Mouse (Mus musculus) forebrain, postnatal 0 days (tissue): ENCODE measurements around the gene Tmem170. TPM values are rescaled to one million over a fixed set of nuclear protein-coding genes. Genes with fewer than 3 reads are reported as not detected.
A peak's percentile ranks its signal among the peaks of the same experiment; 100 is the strongest.

Experiments used
- ATAC-seq: fragments of 200-750 bp; cut with Nextera tagmentation; 2 replicates; pipeline ENCODE4 v1.8.0; 2017; ENCODE audit warnings: mild to moderate bottlenecking, moderate library complexity
- DNase-seq: peaks from one replicate; pipeline ENCODE4 v3.0.0-alpha.2; 2015
- H3K27ac ChIP-seq: fragments of 300-500 bp; sonication (generic); 2 replicates; pipeline ENCODE4 v1.5.1; 2014; ENCODE audit warnings: low read depth, mild to moderate bottlenecking, antibody characterized with exemption, low read length, moderate library complexity, mixed read lengths
- H3K27me3 ChIP-seq: fragments of 300-500 bp; sonication (generic); 2 replicates; pipeline ENCODE4 v1.6.1; 2014; ENCODE audit warnings: mild to moderate bottlenecking, low read length, mixed read lengths; ENCODE audit not compliant: insufficient read depth
- H3K36me3 ChIP-seq: fragments of 300-500 bp; sonication (generic); 2 replicates; pipeline ENCODE4 v1.6.1; 2014; ENCODE audit warnings: mild to moderate bottlenecking, moderate library complexity; ENCODE audit not compliant: insufficient read depth
- H3K4me1 ChIP-seq: fragments of 300-500 bp; sonication (generic); 2 replicates; pipeline ENCODE4 v1.6.1; 2014; ENCODE audit warnings: antibody characterized with exemption; ENCODE audit not compliant: insufficient read depth
- H3K4me2 ChIP-seq: fragments of 300-500 bp; sonication (generic); 2 replicates; pipeline ENCODE4 v1.6.1; 2014; ENCODE audit warnings: low read depth, mild to moderate bottlenecking, moderate library complexity
- H3K4me3 ChIP-seq: fragments of 300-500 bp; sonication (generic); 2 replicates; pipeline ENCODE4 v1.5.1; 2014; ENCODE audit warnings: low read depth, low read length, mixed read lengths
- H3K9ac ChIP-seq: fragments of 300-500 bp; sonication (generic); 2 replicates; pipeline ENCODE4 v1.6.1; 2014; ENCODE audit warnings: mild to moderate bottlenecking
- H3K9me3 ChIP-seq: fragments of 300-500 bp; sonication (generic); 2 replicates; pipeline ENCODE4 v1.6.1; 2016; ENCODE audit warnings: low read length
- CTCF ChIP-seq: sonication (generic); IDR thresholded peaks from 2 replicates; pipeline ENCODE4 v1.5.1; 2016; ENCODE audit warnings: antibody characterized with exemption, control low read depth, low read depth
- WGBS: fragments of 180-500 bp; shearing (Covaris S2); extraction: QIAGEN DNeasy Blood & Tissue Kit; methylation state at CpG from one replicate; pipeline ENCODE4 v1.1.7; 2014; 5-methylcytosine and 5-hydroxymethylcytosine counted together
- polyA plus RNA-seq: library from polyadenylated mRNA; unstranded; fragments of >200 nt; fragmentation: Nextera tagmentation; extraction: Ambion mirVana; gene quantifications from 2 replicates; pipeline ENCODE4 v1.2.1, GENCODE M21; 2015
- total RNA-seq: library from RNA; depleted of rRNA; stranded (reverse); fragments of >200 nt; gene quantifications from 2 replicates; pipeline ENCODE4 v1.2.3, GENCODE M21; 2014

Gene Tmem170
- total and polyA plus RNA-seq, 2 experiments from 2014 or later = 2.0 to 3.0 TPM

DNA sequence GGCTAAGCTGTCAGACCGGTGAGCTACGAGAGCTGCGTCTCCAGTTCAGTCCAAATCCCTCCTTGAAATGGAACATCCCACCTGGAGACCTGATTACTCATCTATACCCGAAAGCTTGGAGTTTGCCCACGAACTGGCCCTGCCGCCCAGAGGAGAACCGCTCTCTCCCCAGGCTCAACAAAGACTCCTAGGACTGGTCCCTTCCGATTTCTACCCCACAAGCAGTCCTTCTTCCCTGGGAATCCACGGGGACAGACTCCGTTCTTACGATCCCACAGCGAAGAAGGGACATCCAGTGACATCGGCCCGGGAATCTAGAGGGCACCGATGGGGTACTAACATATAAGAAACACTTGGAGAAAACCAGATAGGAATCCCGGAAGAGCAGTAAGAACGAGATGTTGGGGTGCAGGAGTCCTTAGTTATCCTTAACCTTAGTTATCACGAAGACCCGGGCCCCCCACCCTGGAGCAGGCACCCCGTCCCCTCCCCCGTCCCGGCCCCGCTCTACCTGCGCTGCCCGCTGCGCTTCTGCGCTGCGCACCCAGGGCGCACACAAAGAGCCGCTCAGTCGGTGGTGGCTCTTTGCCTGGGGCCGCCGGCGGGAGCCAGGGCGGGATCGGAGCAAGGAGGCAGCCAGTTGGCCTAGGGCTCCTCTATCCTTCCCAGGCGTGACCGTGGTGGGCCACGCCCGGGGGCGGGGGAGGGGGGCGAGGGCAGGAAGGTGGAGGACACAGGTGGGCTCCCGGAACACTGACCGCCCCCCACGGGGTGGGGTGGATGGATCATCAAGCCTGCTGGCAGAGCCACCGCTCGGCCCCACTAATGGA is 33.3 kb upstream of the Tmem170 start, which contains the start of gene Chst5:
Gene Chst5 (minus strand): TSS at position 827 of the 830 bp plus-strand sequence.
- H3K4me3 ChIP-seq = peak within 1 kb of the TSS; percentile 45
- no peak within 1 kb of the TSS for H3K27ac ChIP-seq
- ATAC-seq (peak; percentile 44; the same call in 1 of the 2 replicates), DNase-seq (peak; percentile 55)
- H3K9me3 ChIP-seq = no peaks in the 10 kb centered on the region
- no peak for TF ChIP-seq CTCF
- peak within 1 kb of the TSS; percentile 93 for H3K4me2 ChIP-seq
- 5% methylated on average over 47 of the region's 47 CpGs for WGBS
- H3K9ac ChIP-seq = peak within 1 kb of the TSS; percentile 63
- H3K27me3 ChIP-seq = no peaks in the 10 kb centered on the region
- 0 out of 2 replicates have a peak, but pooled peaks cover 5% of the 10 kb centered on the region for H3K36me3 ChIP-seq
- peaks cover 26% of the 10 kb centered on the region; the same call in 1 of the 2 replicates for H3K4me1 ChIP-seq

GRCm38 (mm10) chr8:111905500-111906121 is 29.1 kb upstream of the Tmem170 start:
- TF ChIP-seq CTCF = no peak
- H3K9ac ChIP-seq = no peak overlapping the region
- ATAC-seq = no peak
- DNase-seq = no peak
- H3K4me3 ChIP-seq = no peak overlapping the region
- no peak overlapping the region for H3K27ac ChIP-seq
- WGBS = 69% methylated on average over 8 of the region's 8 CpGs
- peaks cover 12% of the 10 kb centered on the region; the same call in 1 of the 2 replicates for H3K4me1 ChIP-seq
- H3K9me3 ChIP-seq = no peaks in the 10 kb centered on the region
- H3K27me3 ChIP-seq = no peaks in the 10 kb centered on the region
- no peaks in the 10 kb centered on the region for H3K36me3 ChIP-seq
- H3K4me2 ChIP-seq = no peak overlapping the region

GRCm38 (mm10) chr8:111902080-111902479 is 25.5 kb upstream of the Tmem170 start:
- Histone ChIP-seq H3K27ac (no peak overlapping the region), H3K4me2 (no peak overlapping the region), H3K9me3 (no peaks in the 10 kb centered on the region), H3K4me1 (no peaks in the 10 kb centered on the region), H3K27me3 (no peaks in the 10 kb centered on the region), H3K9ac (no peak overlapping the region), H3K36me3 (no peaks in the 10 kb centered on the region), H3K4me3 (no peak overlapping the region)
- DNase-seq (no peak), ATAC-seq (no peak)
- TF ChIP-seq CTCF = no peak
- 46% methylated on average over 5 of the region's 5 CpGs for WGBS

GRCm38 (mm10) chr8:111898586-111898985 is 22.0 kb upstream of the Tmem170 start:
- Histone ChIP-seq H3K9ac (no peak overlapping the region), H3K4me2 (no peak overlapping the region), H3K4me1 (no peaks in the 10 kb centered on the region), H3K27ac (no peak overlapping the region), H3K36me3 (no peaks in the 10 kb centered on the region), H3K9me3 (no peaks in the 10 kb centered on the region), H3K4me3 (no peak overlapping the region), H3K27me3 (no peaks in the 10 kb centered on the region)
- WGBS = 39% methylated on average over 10 of the region's 10 CpGs
- TF ChIP-seq CTCF = no peak
- ATAC-seq (no peak), DNase-seq (no peak)

- no peaks in the 10 kb centered on the region for H3K36me3 ChIP-seq
- peak; percentile 36 for TF ChIP-seq CTCF
- H3K4me3 ChIP-seq = no peak overlapping the region
- WGBS = 88% methylated on average over 7 of the region's 7 CpGs
- DNase-seq (no peak), ATAC-seq (no peak)
- no peaks in the 10 kb centered on the region for H3K4me1 ChIP-seq
- no peaks in the 10 kb centered on the region for H3K9me3 ChIP-seq
- peaks cover 13% of the 10 kb centered on the region for H3K27me3 ChIP-seq
- no peak overlapping the region for H3K9ac ChIP-seq
- no peak overlapping the region for H3K27ac ChIP-seq
- H3K4me2 ChIP-seq = no peak overlapping the region
These were observed 18.4 kb upstream of the Tmem170 start for GRCm38 (mm10) chr8:111894955-111895354.

DNA sequence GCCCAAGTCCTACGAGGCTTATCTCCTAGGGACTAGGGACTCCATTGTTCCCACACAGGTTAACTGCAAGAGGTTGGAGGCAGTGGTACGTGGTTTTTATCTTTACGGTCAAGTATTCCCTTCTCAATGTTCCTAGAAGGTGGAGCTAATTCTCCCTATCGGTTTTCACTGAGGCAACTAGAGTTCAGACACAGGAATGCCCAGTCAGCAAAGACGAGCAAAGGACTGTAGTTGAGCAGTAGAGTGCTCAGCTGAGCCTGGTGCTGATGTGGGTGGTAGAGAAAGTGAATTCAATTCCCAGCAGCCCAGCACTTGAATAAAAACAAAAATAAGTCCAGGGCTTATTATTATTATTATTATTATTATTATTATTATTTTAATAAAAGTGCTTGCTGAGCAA is 16.1 kb upstream of the Tmem170 start:
- DNase-seq (no peak), ATAC-seq (no peak)
- no peak overlapping the region for H3K4me3 ChIP-seq
- H3K9ac ChIP-seq = no peak overlapping the region
- H3K4me1 ChIP-seq = no peaks in the 10 kb centered on the region
- H3K9me3 ChIP-seq = no peaks in the 10 kb centered on the region
- 66% methylated on average over 5 of the region's 5 CpGs for WGBS
- no peak for TF ChIP-seq CTCF
- H3K27me3 ChIP-seq = peaks cover 13% of the 10 kb centered on the region
- no peaks in the 10 kb centered on the region for H3K36me3 ChIP-seq
- H3K27ac ChIP-seq = no peak overlapping the region
- no peak overlapping the region for H3K4me2 ChIP-seq

DNA sequence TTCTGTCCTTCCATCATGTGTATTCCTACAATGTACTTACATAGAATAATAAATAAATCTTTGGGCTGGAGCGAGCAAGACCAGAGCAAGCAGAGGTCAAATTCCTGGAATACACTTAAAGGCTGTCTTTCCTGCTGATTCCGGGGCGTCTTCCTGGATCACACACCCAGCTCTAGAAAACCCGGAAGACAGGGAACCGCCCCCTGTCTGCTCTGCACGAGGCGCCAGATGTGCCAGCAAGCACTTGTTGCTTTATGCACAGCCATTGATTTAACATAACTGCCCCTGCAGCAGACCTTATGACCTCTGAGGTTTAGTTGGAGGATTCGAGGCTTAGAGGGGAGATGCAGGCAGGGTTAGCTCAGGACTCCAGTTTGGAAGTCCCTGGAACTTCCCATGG is 15.4 kb upstream of the Tmem170 start:
- Histone ChIP-seq H3K4me1 (no peaks in the 10 kb centered on the region), H3K4me3 (no peak overlapping the region), H3K9ac (no peak overlapping the region), H3K36me3 (no peaks in the 10 kb centered on the region), H3K4me2 (no peak overlapping the region), H3K9me3 (no peaks in the 10 kb centered on the region), H3K27ac (no peak overlapping the region), H3K27me3 (peaks cover 13% of the 10 kb centered on the region)
- no peak for DNase-seq
- no peak for ATAC-seq
- TF ChIP-seq CTCF = no peak
- WGBS = 62% methylated on average over 8 of the region's 8 CpGs
